Mouse (Mus musculus) cerebellum, adult 11-12 months (tissue): ENCODE data around the gene Usf2.

Experiments
- DNase-seq: peaks from one replicate; pipeline ENCODE4 v3.0.0; 2022

The Usf2 gene

GRCm38 (mm10) chr7:30956756-30957366 is at the start of gene Usf2:
TSS of gene Usf2 (minus strand) at chr7:30956803.
- peak; percentile 85 for DNase-seq

- no peak for DNase-seq
Observed at GRCm38 (mm10) chr7:31002650-31003049, 46.0 kb upstream of the Usf2 start.

- peak; percentile 28 for DNase-seq
Observed at GRCm38 (mm10) chr7:31000505-31001020, 44.0 kb upstream of the Usf2 start.

GRCm38 (mm10) chr7:30996491-30996890 is 39.9 kb upstream of the Usf2 start:
- DNase-seq, result no peak

- no peak for DNase-seq
Observed at GRCm38 (mm10) chr7:30993986-30994385, 37.4 kb upstream of the Usf2 start.

- no peak for DNase-seq
Observed at GRCm38 (mm10) chr7:30992148-30992547, 35.5 kb upstream of the Usf2 start.

- DNase-seq, result no peak
Observed at GRCm38 (mm10) chr7:30988519-30989162, 32.0 kb upstream of the Usf2 start.

- DNase-seq, result no peak
Observed at GRCm38 (mm10) chr7:30985357-30985756, 28.8 kb upstream of the Usf2 start.

- DNase-seq, result no peak
Observed at GRCm38 (mm10) chr7:30981703-30982102, 25.1 kb upstream of the Usf2 start.

- DNase-seq, result peak; percentile 72
Observed at GRCm38 (mm10) chr7:30973501-30974289, 17.1 kb upstream of the Usf2 start, which contains the start of gene Fam187b. TSS of gene Fam187b (plus strand) at chr7:30973790.

GRCm38 (mm10) chr7:30973251-30973500 is 16.6 kb upstream of the Usf2 start, which contains the start of gene Lsr:
TSS of gene Lsr (minus strand) at chr7:30973464.
- no peak for DNase-seq

GRCm38 (mm10) chr7:30972426-30973250 is 16.0 kb upstream of the Usf2 start:
- no peak for DNase-seq

GRCm38 (mm10) chr7:30971901-30972300 is 15.3 kb upstream of the Usf2 start:
- no peak for DNase-seq

GRCm38 (mm10) chr7:30969174-30969573 is 12.6 kb upstream of the Usf2 start:
- DNase-seq, result no peak

GRCm38 (mm10) chr7:30968611-30969010 is 12.0 kb upstream of the Usf2 start:
- no peak for DNase-seq

- no peak for DNase-seq
Observed at GRCm38 (mm10) chr7:30966657-30967056, 10.1 kb upstream of the Usf2 start.

GRCm38 (mm10) chr7:30965677-30966076 is 9.1 kb upstream of the Usf2 start:
- no peak for DNase-seq

GRCm38 (mm10) chr7:30964366-30964765 is 7.8 kb upstream of the Usf2 start:
- no peak for DNase-seq

GRCm38 (mm10) chr7:30962862-30963261 is 6.3 kb upstream of the Usf2 start:
- DNase-seq, result no peak

- DNase-seq, result no peak
Observed at GRCm38 (mm10) chr7:30959786-30960349, 3.3 kb upstream of the Usf2 start.

GRCm38 (mm10) chr7:30958866-30959487 is 2.4 kb upstream of the Usf2 start:
- peak; percentile 61 for DNase-seq
